In genomic region chr11:107275902-107276301, GRCm38 (mm10) we compare ENCODE assay signal across 10 mouse cellular contexts.
DNase-seq lines count a peak whose midpoint lies in the region; ATAC-seq and TF ChIP-seq lines count a peak whose summit lies in the region.
"Had no signal": no experiment of that assay in that cellular context is flagged by ENCODE, and none has a peak within 500 bp of the region (broad histone marks: within the 10 kb centered on the region; RNA-seq: fewer than 3 reads in every experiment).

No protein-coding gene starts in this region.

- DNase-seq in spleen, postnatal 36 days (ENCODE audit: low spot score in 2 of 2), result peak; percentile 14 to 15
- no peak for DNase-seq in spleen, adult 12 weeks (ENCODE audit: low spot score)
- peak; percentile 58 for DNase-seq in hindbrain, embryonic 11.5 days (ENCODE audit: low spot score)
- DNase-seq in left cerebral cortex, postnatal 4 days, result peak; percentile 58
- DNase-seq in midbrain, embryonic 14.5 days, result peak; percentile 73
- peak; percentile 41 for DNase-seq in yolk sac, embryonic 10.5 days (ENCODE audit: low spot score)

- no peaks in the 10 kb centered on the region for H3K27me3 ChIP-seq in hindbrain, embryonic 11.5 days (ENCODE audit: control insufficient read depth, insufficient read depth, low read length)
- H3K27me3 ChIP-seq in midbrain, embryonic 14.5 days (ENCODE audit: control insufficient read depth, insufficient read depth, low read length), result no peaks in the 10 kb centered on the region
- H3K27me3 ChIP-seq: embryonic facial prominence, embryonic 12.5 days; limb, embryonic 13.5 days had no signal

- peak; percentile 48 for ATAC-seq in erythroblast, adult 5-6 weeks (replicated peaks; ENCODE audit: low FRiP score, poor library complexity, severe bottlenecking)
- no peak for ATAC-seq in hindbrain, embryonic 11.5 days (ENCODE audit: low FRiP score)
- no peak for ATAC-seq in midbrain, embryonic 14.5 days (ENCODE audit: low FRiP score, low TSS enrichment)

- no peak overlapping the region for H3K4me2 ChIP-seq in hindbrain, embryonic 11.5 days (replicated peaks; ENCODE audit: low read depth, low read length)
- H3K4me2 ChIP-seq in midbrain, embryonic 14.5 days (ENCODE audit: low read length), result no peak overlapping the region
- H3K4me2 ChIP-seq: embryonic facial prominence, embryonic 12.5 days; limb, embryonic 13.5 days had no signal

- no peak for TF ChIP-seq POLR2A in bone marrow macrophage, adult 2 months (IDR thresholded peaks at IDR 0.05; ENCODE audit: borderline replicate concordance, low read depth, low read length)

- H3K9me3 ChIP-seq in hindbrain, embryonic 11.5 days (ENCODE audit: control insufficient read depth, low read length), result no peaks in the 10 kb centered on the region
- no peaks in the 10 kb centered on the region for H3K9me3 ChIP-seq in midbrain, embryonic 14.5 days (ENCODE audit: control insufficient read depth, low read length)
- H3K9me3 ChIP-seq: embryonic facial prominence, embryonic 12.5 days; limb, embryonic 13.5 days had no signal

- H3K27ac ChIP-seq in bone marrow macrophage, adult 2 months (ENCODE audit: insufficient read depth, low read depth, low read length), result no peak overlapping the region
- no peak overlapping the region for H3K27ac ChIP-seq in hindbrain, embryonic 11.5 days (ENCODE audit: low read depth, low read length)
- no peak overlapping the region for H3K27ac ChIP-seq in midbrain, embryonic 14.5 days (replicated peaks; ENCODE audit: low read depth, low read length)
- H3K27ac ChIP-seq: embryonic facial prominence, embryonic 12.5 days; limb, embryonic 13.5 days had no signal

- no peaks in the 10 kb centered on the region for H3K4me1 ChIP-seq in bone marrow macrophage, adult 2 months (ENCODE audit: control insufficient read depth, insufficient read depth, low read length)
- H3K4me1 ChIP-seq in hindbrain, embryonic 11.5 days (replicated peaks; ENCODE audit: control insufficient read depth, insufficient read depth, low read length), result no peaks in the 10 kb centered on the region
- H3K4me1 ChIP-seq in midbrain, embryonic 14.5 days (ENCODE audit: control insufficient read depth, insufficient read depth, low read length), result peaks cover 6% of the 10 kb centered on the region; the same call in 1 of the 2 replicates

- no peaks in the 10 kb centered on the region for H3K36me3 ChIP-seq in hindbrain, embryonic 11.5 days (ENCODE audit: control insufficient read depth, insufficient read depth, low read length)
- no peaks in the 10 kb centered on the region for H3K36me3 ChIP-seq in midbrain, embryonic 14.5 days (ENCODE audit: control insufficient read depth, insufficient read depth, low read length)
- H3K36me3 ChIP-seq: embryonic facial prominence, embryonic 12.5 days; limb, embryonic 13.5 days had no signal

- 36% methylated on average over 6 of the region's 6 CpGs for WGBS in hindbrain, embryonic 11.5 days
- 18% methylated on average over 6 of the region's 6 CpGs for WGBS in midbrain, embryonic 14.5 days

- TF ChIP-seq CTCF in bone marrow macrophage, adult 2 months (IDR thresholded peaks at IDR 0.05; ENCODE audit: low read depth, low read length), result peak; percentile 19; the same call in 1 of the 2 replicates

- H3K9ac ChIP-seq in hindbrain, embryonic 11.5 days (ENCODE audit: low read depth, low read length), result no peak overlapping the region
- no peak overlapping the region for H3K9ac ChIP-seq in midbrain, embryonic 14.5 days (replicated peaks; ENCODE audit: low read length)
- H3K9ac ChIP-seq: embryonic facial prominence, embryonic 12.5 days; limb, embryonic 13.5 days had no signal

- intact Hi-C loops in left cerebral cortex, postnatal 4 days (cut with DNase I), result no loop called here

- no peak overlapping the region for H3K4me3 ChIP-seq in bone marrow macrophage, adult 2 months (ENCODE audit: insufficient read depth, low read length)
- no peak overlapping the region for H3K4me3 ChIP-seq in hindbrain, embryonic 11.5 days (ENCODE audit: low read depth, low read length)
- no peak overlapping the region for H3K4me3 ChIP-seq in midbrain, embryonic 14.5 days (replicated peaks; ENCODE audit: low read depth, low read length)
- H3K4me3 ChIP-seq: embryonic facial prominence, embryonic 12.5 days; limb, embryonic 13.5 days had no signal
